Mouse (Mus musculus): ENCODE measurements at regions not wholly inside any gene's neighbourhood (a gene's known extent, or its start where the extent isn't known, plus 50 kb on each side); places are given as distances from the start of the nearest gene placed in this dataset.

GRCm38 (mm10) chr4:35394821-35395582 lies 169.0 kb upstream of the C9orf72 start:
- no peaks in the 10 kb centered on the region for H3K79me2 ChIP-seq (ENCODE audit: control insufficient read depth, insufficient read depth)
- no peak overlapping the region for H3ac ChIP-seq (ENCODE audit: control insufficient read depth, insufficient read length)
- no peaks in the 10 kb centered on the region for H3K36me3 ChIP-seq (ENCODE audit: control insufficient read depth, insufficient read depth)
- H3K4me2 ChIP-seq (ENCODE audit: low read depth), result no peak overlapping the region
- TF ChIP-seq TCF3 (IDR thresholded peaks at IDR 0.05; ENCODE audit: insufficient read length, low read depth), result no peak
- TF ChIP-seq POLR2AphosphoS2 (IDR thresholded peaks at IDR 0.05; ENCODE audit: insufficient read length, low read depth), result no peak
- no peak for TF ChIP-seq TCF12 (IDR thresholded peaks at IDR 0.05; ENCODE audit: insufficient read depth, poor library complexity, severe bottlenecking)
- no peak for TF ChIP-seq MAX (IDR thresholded peaks at IDR 0.05; ENCODE audit: low read depth)
- TF ChIP-seq MYOG (IDR thresholded peaks at IDR 0.05; ENCODE audit: control insufficient read depth in 1 of 3, insufficient read depth in 1 of 3, insufficient read length in 2 of 3, low read depth in 2 of 3), result no peak
- no peak for TF ChIP-seq USF1 (IDR thresholded peaks at IDR 0.05; ENCODE audit: low read depth)
- TF ChIP-seq SRF (IDR thresholded peaks at IDR 0.05; ENCODE audit: control insufficient read depth, insufficient read length, low read depth), result no peak
- TF ChIP-seq CEBPB (IDR thresholded peaks at IDR 0.05; ENCODE audit: insufficient read depth, poor library complexity, severe bottlenecking), result no peak
- no peak for TF ChIP-seq E2F4 (IDR thresholded peaks at IDR 0.05; ENCODE audit: insufficient read depth)
- TF ChIP-seq REST (IDR thresholded peaks at IDR 0.05; ENCODE audit: insufficient read depth, insufficient read length), result no peak
- no peak for TF ChIP-seq POLR2A (IDR thresholded peaks at IDR 0.05; ENCODE audit: insufficient read length, low read depth)
- no peak for TF ChIP-seq MYOD1 (IDR thresholded peaks at IDR 0.05; ENCODE audit: control insufficient read depth in 1 of 3, insufficient read length in 2 of 3, low read depth in 2 of 3)
- no peak overlapping the region for H3K4me3 ChIP-seq
- no peaks in the 10 kb centered on the region for H3K27me3 ChIP-seq (ENCODE audit: control insufficient read depth, insufficient read depth, insufficient read length)

GRCm38 (mm10) chr4:35375791-35376190 lies 149.8 kb upstream of the C9orf72 start:
- Histone ChIP-seq H3ac (ENCODE audit: control insufficient read depth, insufficient read length) (no peak overlapping the region), H3K4me3 (no peak overlapping the region), H3K79me2 (ENCODE audit: control insufficient read depth, insufficient read depth) (no peaks in the 10 kb centered on the region), H3K27me3 (ENCODE audit: control insufficient read depth, insufficient read depth, insufficient read length) (no peaks in the 10 kb centered on the region), H3K4me2 (ENCODE audit: low read depth) (no peak overlapping the region), H3K36me3 (ENCODE audit: control insufficient read depth, insufficient read depth) (no peaks in the 10 kb centered on the region)
- TF ChIP-seq MAX (IDR thresholded peaks at IDR 0.05; ENCODE audit: low read depth) (no peak), TCF3 (IDR thresholded peaks at IDR 0.05; ENCODE audit: insufficient read length, low read depth) (no peak), TCF12 (IDR thresholded peaks at IDR 0.05; ENCODE audit: insufficient read depth, poor library complexity, severe bottlenecking) (no peak), USF1 (IDR thresholded peaks at IDR 0.05; ENCODE audit: low read depth) (no peak), REST (IDR thresholded peaks at IDR 0.05; ENCODE audit: insufficient read depth, insufficient read length) (no peak), POLR2AphosphoS2 (IDR thresholded peaks at IDR 0.05; ENCODE audit: insufficient read length, low read depth) (no peak), SRF (IDR thresholded peaks at IDR 0.05; ENCODE audit: control insufficient read depth, insufficient read length, low read depth) (no peak)

- Histone ChIP-seq H3ac (ENCODE audit: control insufficient read depth, insufficient read length) (no peak overlapping the region), H3K36me3 (ENCODE audit: control insufficient read depth, insufficient read depth) (no peaks in the 10 kb centered on the region), H3K27me3 (ENCODE audit: control insufficient read depth, insufficient read depth, insufficient read length) (no peaks in the 10 kb centered on the region), H3K4me3 (no peak overlapping the region), H3K79me2 (ENCODE audit: control insufficient read depth, insufficient read depth) (no peaks in the 10 kb centered on the region), H3K4me2 (ENCODE audit: low read depth) (no peak overlapping the region)
- TF ChIP-seq E2F4 (IDR thresholded peaks at IDR 0.05; ENCODE audit: insufficient read depth) (no peak), MYOG (IDR thresholded peaks at IDR 0.05; ENCODE audit: control insufficient read depth in 1 of 3, insufficient read depth in 1 of 3, insufficient read length in 2 of 3, low read depth in 2 of 3) (no peak)
These were observed 147.4 kb upstream of the C9orf72 start for GRCm38 (mm10) chr4:35373213-35373860.

GRCm38 (mm10) chr4:35372528-35373212 lies 146.7 kb upstream of the C9orf72 start:
- H3K4me2 ChIP-seq (ENCODE audit: low read depth), result no peak overlapping the region

More at GRCm38 (mm10) chr4:35372528-35373212, 146.7 kb upstream of the C9orf72 start:
- Histone ChIP-seq H3ac (ENCODE audit: control insufficient read depth, insufficient read length) (no peak overlapping the region), H3K79me2 (ENCODE audit: control insufficient read depth, insufficient read depth) (no peaks in the 10 kb centered on the region), H3K36me3 (ENCODE audit: control insufficient read depth, insufficient read depth) (no peaks in the 10 kb centered on the region), H3K27me3 (ENCODE audit: control insufficient read depth, insufficient read depth, insufficient read length) (no peaks in the 10 kb centered on the region), H3K4me3 (no peak overlapping the region)
- TF ChIP-seq POLR2AphosphoS2 (IDR thresholded peaks at IDR 0.05; ENCODE audit: insufficient read length, low read depth) (no peak), POLR2A (IDR thresholded peaks at IDR 0.05; ENCODE audit: insufficient read length, low read depth) (no peak), E2F4 (IDR thresholded peaks at IDR 0.05; ENCODE audit: insufficient read depth) (no peak), TCF12 (IDR thresholded peaks at IDR 0.05; ENCODE audit: insufficient read depth, poor library complexity, severe bottlenecking) (no peak), MAX (IDR thresholded peaks at IDR 0.05; ENCODE audit: low read depth) (no peak), MYOD1 (IDR thresholded peaks at IDR 0.05; ENCODE audit: control insufficient read depth in 1 of 3, insufficient read length in 2 of 3, low read depth in 2 of 3) (no peak), TCF3 (IDR thresholded peaks at IDR 0.05; ENCODE audit: insufficient read length, low read depth) (no peak), SRF (IDR thresholded peaks at IDR 0.05; ENCODE audit: control insufficient read depth, insufficient read length, low read depth) (no peak), REST (IDR thresholded peaks at IDR 0.05; ENCODE audit: insufficient read depth, insufficient read length) (no peak), MYOG (IDR thresholded peaks at IDR 0.05; ENCODE audit: control insufficient read depth in 1 of 3, insufficient read depth in 1 of 3, insufficient read length in 2 of 3, low read depth in 2 of 3) (no peak), USF1 (IDR thresholded peaks at IDR 0.05; ENCODE audit: low read depth) (no peak), CEBPB (IDR thresholded peaks at IDR 0.05; ENCODE audit: insufficient read depth, poor library complexity, severe bottlenecking) (no peak)

All from myocyte (in vitro differentiated cells).